Mouse (Mus musculus) liver, postnatal 0 days (tissue): ENCODE data around the gene Pjvk. TPM values are rescaled to one million over a fixed set of nuclear protein-coding genes. Genes with fewer than 3 reads are reported as not detected.

Source experiments
- ATAC-seq: fragments of 200-750 bp; cut with Nextera tagmentation; 2 replicates; pipeline ENCODE4 v1.8.0; 2017; ENCODE audit warnings: mild to moderate bottlenecking, moderate library complexity
- DNase-seq: peaks from one replicate; pipeline ENCODE4 v3.0.0-alpha.2; 2016
- H3K27ac ChIP-seq: fragments of 300-500 bp; sonication (generic); 2 replicates; pipeline ENCODE4 v1.5.1; 2014; ENCODE audit warnings: antibody characterized with exemption, moderate library complexity, mild to moderate bottlenecking, low read depth
- H3K27me3 ChIP-seq: fragments of 300-500 bp; sonication (generic); 2 replicates; pipeline ENCODE4 v1.6.1; 2014; ENCODE audit warnings: low read length, control low read depth, mixed read lengths; ENCODE audit not compliant: insufficient read depth
- H3K36me3 ChIP-seq: fragments of 300-500 bp; sonication (generic); replicated peaks from 2 replicates; pipeline ENCODE4 v1.6.1; 2014; ENCODE audit warnings: mild to moderate bottlenecking, control low read depth, low read length, moderate library complexity, mixed read lengths; ENCODE audit not compliant: insufficient read depth
- H3K4me1 ChIP-seq: fragments of 300-500 bp; sonication (generic); 2 replicates; pipeline ENCODE4 v1.6.1; 2014; ENCODE audit warnings: antibody characterized with exemption, mild to moderate bottlenecking, control low read depth; ENCODE audit not compliant: insufficient read depth
- H3K4me2 ChIP-seq: fragments of 300-500 bp; sonication (generic); 2 replicates; pipeline ENCODE4 v1.6.1; 2014; ENCODE audit warnings: low read depth, mild to moderate bottlenecking, low read length, moderate library complexity, mixed read lengths
- H3K4me3 ChIP-seq: fragments of 300-500 bp; sonication (generic); 2 replicates; pipeline ENCODE4 v1.5.1; 2014; ENCODE audit warnings: low read depth, low read length
- H3K9ac ChIP-seq: fragments of 300-500 bp; sonication (generic); replicated peaks from 2 replicates; pipeline ENCODE4 v1.6.1; 2014; ENCODE audit warnings: mild to moderate bottlenecking, moderate library complexity
- H3K9me3 ChIP-seq: fragments of 300-500 bp; sonication (generic); 2 replicates; pipeline ENCODE4 v1.6.1; 2016; ENCODE audit warnings: mild to moderate bottlenecking, control low read depth, low read length, mixed read lengths
- CTCF ChIP-seq: sonication (generic); IDR thresholded peaks from 2 replicates; pipeline ENCODE4 v1.5.1; 2016; ENCODE audit warnings: antibody characterized with exemption, low read depth
- EP300 ChIP-seq: IDR thresholded peaks from 2 replicates; pipeline ENCODE4 v1.6.1; 2016; ENCODE audit warnings: antibody characterized with exemption, low read depth, mild to moderate bottlenecking
- WGBS: fragments of 180-500 bp; shearing (Covaris S2); extraction: QIAGEN DNeasy Blood & Tissue Kit; methylation state at CpG from one replicate; pipeline ENCODE4 v1.1.7; 2014; ENCODE audit not compliant: insufficient replicate concordance; 5-methylcytosine and 5-hydroxymethylcytosine counted together
- polyA plus RNA-seq: library from polyadenylated mRNA; unstranded; fragments of >200 nt; fragmentation: Nextera tagmentation; extraction: Ambion mirVana; gene quantifications from 2 replicates; pipeline ENCODE4 v1.2.1, GENCODE M21; 2015

The Pjvk gene
- polyA plus RNA-seq, 1 experiment from 2014 or later: not detected

DNA sequence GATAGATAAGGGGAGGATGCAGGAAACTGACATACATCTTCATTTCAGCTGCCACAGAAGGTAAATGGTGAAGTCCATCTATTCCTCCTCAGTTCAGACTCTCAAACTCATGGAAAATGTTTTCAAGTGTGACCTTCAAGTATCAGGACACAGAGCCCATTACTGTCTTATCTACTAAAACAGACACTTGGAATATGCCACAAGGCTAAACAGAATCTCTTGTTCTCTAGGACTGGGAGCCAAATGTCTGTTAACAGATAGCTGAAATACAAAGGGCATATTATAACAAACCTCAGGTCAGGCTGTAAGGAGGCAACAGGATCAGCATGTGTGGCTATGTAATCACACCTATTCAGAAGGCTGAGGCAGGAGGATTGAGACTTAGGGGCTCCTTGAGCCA lies 4.5 kb upstream of the Pjvk start:
- TF ChIP-seq CTCF (no peak), EP300 (no peak)
- ATAC-seq: no peak
- no peak for DNase-seq
- Histone ChIP-seq H3K27me3 (no peaks in the 10 kb centered on the region), H3K9me3 (no peaks in the 10 kb centered on the region), H3K36me3 (0 out of 2 replicates have a peak, but pooled peaks cover 13% of the 10 kb centered on the region), H3K4me2 (no peak overlapping the region), H3K9ac (no peak overlapping the region), H3K27ac (no peak overlapping the region), H3K4me3 (no peak overlapping the region), H3K4me1 (peaks cover 13% of the 10 kb centered on the region)

DNA sequence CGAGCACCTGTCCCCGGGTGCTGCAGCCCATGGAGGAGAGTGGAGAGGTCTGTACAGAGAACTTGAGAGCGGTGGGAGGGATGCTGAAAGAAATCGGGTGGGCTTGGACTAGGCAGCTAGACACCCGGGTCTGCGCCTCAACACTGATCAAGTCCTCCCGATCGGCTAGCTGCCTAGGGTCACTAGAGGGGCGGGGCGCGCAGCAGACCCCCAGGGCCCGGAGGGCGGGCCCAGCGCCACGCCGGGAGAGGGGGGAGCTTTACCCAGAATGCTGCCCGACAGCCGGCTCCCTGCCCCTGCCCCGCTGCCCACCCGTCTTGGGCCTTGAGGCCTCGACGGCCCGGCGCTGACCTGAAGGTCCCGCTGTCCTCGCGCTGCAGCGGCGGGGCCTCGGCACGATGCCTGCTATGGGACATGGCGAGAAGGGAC lies 821 bp upstream of the Pjvk start:
- Histone ChIP-seq H3K27ac (peak overlapping the region; percentile 71; the same call in 1 of the 2 replicates), H3K4me1 (peaks cover 14% of the 10 kb centered on the region), H3K9me3 (no peaks in the 10 kb centered on the region), H3K4me3 (peak overlapping the region; percentile 71), H3K36me3 (no peaks in the 10 kb centered on the region), H3K4me2 (peak overlapping the region; percentile 100), H3K27me3 (no peaks in the 10 kb centered on the region), H3K9ac (peak overlapping the region; percentile 72)
- ATAC-seq (peak; percentile 22), DNase-seq (no peak)
- no peak for TF ChIP-seq EP300
- TF ChIP-seq CTCF: no peak
- whole genome bisulfite sequencing: under 1% methylated on average over 18 of the region's 32 CpGs

GRCm38 (mm10) chr2:76648666-76649141 lies 428 bp downstream of the Pjvk start:
- peak overlapping the region; percentile 66 for H3K9ac ChIP-seq
- peak overlapping the region; percentile 71 for H3K4me3 ChIP-seq
- no peak for TF ChIP-seq EP300
- TF ChIP-seq CTCF: no peak
- H3K4me1 ChIP-seq: peaks cover 14% of the 10 kb centered on the region
- H3K27ac ChIP-seq: peak overlapping the region; percentile 64
- no peak for ATAC-seq
- H3K9me3 ChIP-seq: no peaks in the 10 kb centered on the region
- H3K4me2 ChIP-seq: peak overlapping the region; percentile 100
- H3K36me3 ChIP-seq: no peaks in the 10 kb centered on the region
- H3K27me3 ChIP-seq: no peaks in the 10 kb centered on the region
- WGBS: 33% methylated on average over 13 of the region's 13 CpGs
- no peak for DNase-seq

DNA sequence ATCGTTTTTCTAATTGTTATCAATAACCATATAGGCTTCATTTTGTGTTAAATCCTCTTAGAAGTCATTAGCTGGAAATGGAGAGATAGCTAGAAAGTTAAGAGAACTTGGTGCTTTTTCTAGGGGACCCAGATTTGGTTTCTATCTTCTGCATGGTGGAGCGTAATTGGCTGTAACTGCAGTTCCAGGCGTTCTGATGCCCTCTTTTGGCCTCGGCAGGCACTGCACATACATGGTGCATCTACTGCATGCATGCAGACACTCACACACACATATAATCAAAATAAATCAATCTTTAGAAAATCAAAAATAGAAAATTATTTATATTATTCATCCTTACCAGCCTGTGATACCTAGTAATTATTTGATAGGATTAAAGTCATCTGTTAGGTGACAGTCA lies 4.8 kb downstream of the Pjvk start:
- H3K4me1 ChIP-seq: peaks cover 4% of the 10 kb centered on the region; the same call in 1 of the 2 replicates
- H3K36me3 ChIP-seq: no peaks in the 10 kb centered on the region
- no peak for DNase-seq
- H3K9me3 ChIP-seq: no peaks in the 10 kb centered on the region
- no peaks in the 10 kb centered on the region for H3K27me3 ChIP-seq
- no peak overlapping the region for H3K9ac ChIP-seq
- no peak overlapping the region for H3K27ac ChIP-seq
- no peak overlapping the region for H3K4me2 ChIP-seq
- ATAC-seq: no peak
- TF ChIP-seq CTCF (0 out of 2 replicates have a peak, but pooled peaks have one; percentile 8), EP300 (no peak)
- no peak overlapping the region for H3K4me3 ChIP-seq
- 84% methylated on average over 4 of the region's 4 CpGs for WGBS

GRCm38 (mm10) chr2:76654646-76655045 lies 6.4 kb downstream of the Pjvk start:
- ATAC-seq: no peak
- WGBS: 84% methylated on average over 5 of the region's 5 CpGs

GRCm38 (mm10) chr2:76655444-76655843 lies 7.2 kb downstream of the Pjvk start:
- no peaks in the 10 kb centered on the region for H3K36me3 ChIP-seq
- no peaks in the 10 kb centered on the region for H3K9me3 ChIP-seq
- DNase-seq (no peak), ATAC-seq (no peak)
- no peaks in the 10 kb centered on the region for H3K27me3 ChIP-seq
- H3K4me1 ChIP-seq: no peaks in the 10 kb centered on the region
- no peak overlapping the region for H3K9ac ChIP-seq
- 73% methylated on average over 3 of the region's 3 CpGs for WGBS
- TF ChIP-seq EP300 (no peak), CTCF (no peak)
- no peak overlapping the region for H3K4me3 ChIP-seq
- H3K4me2 ChIP-seq: no peak overlapping the region
- no peak overlapping the region for H3K27ac ChIP-seq

More at GRCm38 (mm10) chr2:76654646-76655045, 6.4 kb downstream of the Pjvk start:
- no peaks in the 10 kb centered on the region for H3K4me1 ChIP-seq
- no peaks in the 10 kb centered on the region for H3K27me3 ChIP-seq
- no peak overlapping the region for H3K27ac ChIP-seq
- DNase-seq: no peak
- H3K9ac ChIP-seq: no peak overlapping the region
- H3K36me3 ChIP-seq: no peaks in the 10 kb centered on the region
- H3K9me3 ChIP-seq: no peaks in the 10 kb centered on the region
- no peak for TF ChIP-seq EP300
- no peak for TF ChIP-seq CTCF
- no peak overlapping the region for H3K4me2 ChIP-seq
- no peak overlapping the region for H3K4me3 ChIP-seq
